Mouse (Mus musculus): ENCODE results near the gene Tph2.

GRCm38 (mm10) chr10:115144542-115144941 lies 40.3 kb downstream of the Tph2 start:
- TF ChIP-seq CTCF (IDR thresholded peaks at IDR 0.05) (no peak), POLR2A (IDR thresholded peaks at IDR 0.05; ENCODE audit: insufficient read depth, low read depth, low read length) (no peak)

Measured in heart, adult 2 months (tissue).